Mouse (Mus musculus) liver, embryonic 14.5 days (tissue): ENCODE data around the gene Rasa2.

Experiments used
- CTCF ChIP-seq: IDR thresholded peaks from 2 replicates; pipeline ENCODE4 v1.5.1; 2016; ENCODE audit warnings: antibody characterized with exemption, low read depth, control low read depth
- EP300 ChIP-seq: IDR thresholded peaks from 2 replicates; pipeline ENCODE4 v1.6.1; 2016; ENCODE audit warnings: antibody characterized with exemption, low read depth

DNA sequence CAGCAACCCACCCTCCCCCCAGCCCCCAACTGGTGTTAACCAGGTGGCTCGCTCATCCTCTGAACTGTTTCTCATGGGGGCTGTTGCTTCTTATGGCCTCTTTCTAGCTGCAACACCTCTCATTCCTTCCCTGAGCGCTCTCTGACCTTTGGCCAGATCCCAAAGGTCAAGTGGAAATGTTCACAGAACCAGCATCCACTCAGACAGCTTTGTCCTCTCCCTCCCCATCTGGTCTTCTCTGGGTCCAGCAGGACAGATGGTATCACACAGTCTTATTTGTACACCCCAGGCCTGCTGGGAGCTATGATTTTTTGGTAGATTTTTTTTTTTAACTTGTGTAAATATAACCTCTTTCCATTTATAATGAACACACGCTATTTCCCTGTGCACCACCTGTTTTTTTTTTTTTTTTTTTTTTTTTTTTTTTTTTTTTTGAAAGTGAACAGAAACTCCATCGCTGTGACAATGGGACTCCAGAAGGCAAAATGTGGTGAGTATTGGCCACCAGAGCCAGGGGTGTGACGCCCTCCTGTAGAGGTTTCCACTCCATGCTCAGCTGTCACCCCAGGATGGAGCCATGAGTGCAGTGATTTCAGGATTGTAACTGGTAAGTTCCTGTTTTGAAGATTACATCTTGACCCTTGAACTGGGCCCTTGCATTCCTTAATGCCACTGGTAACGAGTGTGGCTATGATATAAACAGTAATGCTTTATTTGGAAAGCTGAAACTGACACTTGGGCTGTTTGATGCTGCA is 128.4 kb downstream of the Rasa2 start:
- TF ChIP-seq CTCF (no peak), EP300 (no peak)
